Mouse (Mus musculus) kidney, embryonic 14.5 days (tissue): Measurements from ENCODE around the gene Asic2. TPM values are rescaled to one million over a fixed set of nuclear protein-coding genes. Genes with fewer than 3 reads are reported as not detected.

Experiments used
- ATAC-seq: fragments of 200-750 bp; cut with Nextera tagmentation; 2 replicates; pipeline ENCODE4 v1.8.0; 2017; ENCODE audit warnings: moderate number of reproducible peaks, mild to moderate bottlenecking, moderate TSS enrichment, moderate library complexity; ENCODE audit not compliant: low FRiP score, low TSS enrichment
- H3K27ac ChIP-seq: fragments of 300-500 bp; sonication (generic); 2 replicates; pipeline ENCODE4 v1.5.1; 2014; ENCODE audit warnings: low read depth, mild to moderate bottlenecking, low read length, moderate library complexity, mixed read lengths
- H3K27me3 ChIP-seq: fragments of 300-500 bp; sonication (generic); 2 replicates; pipeline ENCODE4 v1.6.1; 2014; ENCODE audit warnings: mild to moderate bottlenecking, low read length; ENCODE audit not compliant: control insufficient read depth, insufficient read depth
- H3K36me3 ChIP-seq: fragments of 300-500 bp; sonication (generic); 2 replicates; pipeline ENCODE4 v1.6.1; 2014; ENCODE audit warnings: low read length, mixed read lengths; ENCODE audit not compliant: control insufficient read depth, insufficient read depth
- H3K4me1 ChIP-seq: fragments of 300-500 bp; sonication (generic); 2 replicates; pipeline ENCODE4 v1.6.1; 2014; ENCODE audit warnings: low read length, mixed read lengths; ENCODE audit not compliant: control insufficient read depth, insufficient read depth
- H3K4me2 ChIP-seq: fragments of 300-500 bp; sonication (generic); replicated peaks from 2 replicates; pipeline ENCODE4 v1.6.1; 2014; ENCODE audit warnings: low read depth, mild to moderate bottlenecking, low read length
- H3K4me3 ChIP-seq: fragments of 300-500 bp; sonication (generic); 2 replicates; pipeline ENCODE4 v1.5.1; 2014; ENCODE audit warnings: mild to moderate bottlenecking, low read length
- H3K9ac ChIP-seq: fragments of 300-500 bp; sonication (generic); 2 replicates; pipeline ENCODE4 v1.6.1; 2014; ENCODE audit warnings: low read depth, mild to moderate bottlenecking, low read length, moderate library complexity
- H3K9me3 ChIP-seq: fragments of 300-500 bp; sonication (generic); 2 replicates; pipeline ENCODE4 v1.6.1; 2016; ENCODE audit warnings: low read length; ENCODE audit not compliant: control insufficient read depth
- WGBS: fragments of 180-500 bp; shearing (Covaris S2); extraction: QIAGEN DNeasy Blood & Tissue Kit; methylation state at CpG from one replicate; pipeline ENCODE4 v1.1.7; 2014; 5-methylcytosine and 5-hydroxymethylcytosine counted together
- polyA plus RNA-seq: library from polyadenylated mRNA; unstranded; fragments of >200 nt; fragmentation: Nextera tagmentation; extraction: Ambion mirVana; gene quantifications from 2 replicates; pipeline ENCODE4 v1.2.1, GENCODE M21; 2014

Asic2 gene
- polyA plus RNA-seq, 1 experiment from 2014 or later: 3.4 TPM

GRCm38 (mm10) chr11:81832381-81832780 lies 135.9 kb downstream of the Asic2 start:
- Histone ChIP-seq H3K27ac (no peak overlapping the region), H3K4me3 (no peak overlapping the region), H3K27me3 (no peaks in the 10 kb centered on the region), H3K9me3 (no peaks in the 10 kb centered on the region), H3K4me1 (no peaks in the 10 kb centered on the region), H3K9ac (no peak overlapping the region), H3K4me2 (no peak overlapping the region), H3K36me3 (no peaks in the 10 kb centered on the region)
- WGBS: 74% methylated on average over 1 of the region's 1 CpGs
- ATAC-seq: no peak

- no peaks in the 10 kb centered on the region for H3K36me3 ChIP-seq
- H3K4me1 ChIP-seq: no peaks in the 10 kb centered on the region
- H3K9me3 ChIP-seq: no peaks in the 10 kb centered on the region
- no peak overlapping the region for H3K4me2 ChIP-seq
- no peak overlapping the region for H3K9ac ChIP-seq
- H3K4me3 ChIP-seq: no peak overlapping the region
- no peak overlapping the region for H3K27ac ChIP-seq
- WGBS: 30% methylated on average over 5 of the region's 5 CpGs
- H3K27me3 ChIP-seq: no peaks in the 10 kb centered on the region
- no peak for ATAC-seq
Measured at GRCm38 (mm10) chr11:81816531-81816930, 151.7 kb downstream of the Asic2 start.

GRCm38 (mm10) chr11:81814816-81815215 lies 153.4 kb downstream of the Asic2 start:
- no peaks in the 10 kb centered on the region for H3K4me1 ChIP-seq
- WGBS: 75% methylated on average over 1 of the region's 1 CpGs
- no peaks in the 10 kb centered on the region for H3K27me3 ChIP-seq

GRCm38 (mm10) chr11:81806905-81807659 lies 161.2 kb downstream of the Asic2 start:
- H3K4me2 ChIP-seq: no peak overlapping the region
- 84% methylated on average over 11 of the region's 11 CpGs for WGBS
- H3K27me3 ChIP-seq: no peaks in the 10 kb centered on the region
- H3K4me1 ChIP-seq: no peaks in the 10 kb centered on the region
- no peak overlapping the region for H3K4me3 ChIP-seq
- H3K9me3 ChIP-seq: no peaks in the 10 kb centered on the region
- no peaks in the 10 kb centered on the region for H3K36me3 ChIP-seq
- no peak overlapping the region for H3K27ac ChIP-seq
- H3K9ac ChIP-seq: no peak overlapping the region
- ATAC-seq: no peak

More at GRCm38 (mm10) chr11:81814816-81815215, 153.4 kb downstream of the Asic2 start:
- no peaks in the 10 kb centered on the region for H3K36me3 ChIP-seq
- no peak for ATAC-seq
- no peak overlapping the region for H3K27ac ChIP-seq
- H3K9ac ChIP-seq: no peak overlapping the region
- no peaks in the 10 kb centered on the region for H3K9me3 ChIP-seq
- H3K4me3 ChIP-seq: no peak overlapping the region
- no peak overlapping the region for H3K4me2 ChIP-seq

GRCm38 (mm10) chr11:81803544-81803943 lies 164.7 kb downstream of the Asic2 start:
- Histone ChIP-seq H3K4me3 (no peak overlapping the region), H3K4me2 (no peak overlapping the region), H3K4me1 (no peaks in the 10 kb centered on the region), H3K9ac (no peak overlapping the region), H3K27me3 (no peaks in the 10 kb centered on the region), H3K9me3 (no peaks in the 10 kb centered on the region), H3K36me3 (no peaks in the 10 kb centered on the region), H3K27ac (no peak overlapping the region)
- no peak for ATAC-seq
- WGBS: 54% methylated on average over 2 of the region's 2 CpGs

GRCm38 (mm10) chr11:81802614-81803013 lies 165.6 kb downstream of the Asic2 start:
- Histone ChIP-seq H3K27me3 (no peaks in the 10 kb centered on the region), H3K4me1 (no peaks in the 10 kb centered on the region), H3K4me3 (no peak overlapping the region), H3K4me2 (no peak overlapping the region), H3K36me3 (no peaks in the 10 kb centered on the region), H3K9ac (no peak overlapping the region), H3K27ac (no peak overlapping the region), H3K9me3 (no peaks in the 10 kb centered on the region)
- whole genome bisulfite sequencing: 54% methylated on average over 1 of the region's 1 CpGs
- no peak for ATAC-seq

GRCm38 (mm10) chr11:81800899-81801298 lies 167.4 kb downstream of the Asic2 start:
- Histone ChIP-seq H3K4me1 (no peaks in the 10 kb centered on the region), H3K4me2 (no peak overlapping the region), H3K4me3 (no peak overlapping the region), H3K36me3 (no peaks in the 10 kb centered on the region), H3K9ac (no peak overlapping the region), H3K27ac (no peak overlapping the region), H3K9me3 (no peaks in the 10 kb centered on the region), H3K27me3 (no peaks in the 10 kb centered on the region)
- 73% methylated on average over 4 of the region's 4 CpGs for WGBS
- ATAC-seq: no peak

GRCm38 (mm10) chr11:81793588-81793987 lies 174.7 kb downstream of the Asic2 start:
- H3K4me1 ChIP-seq: no peaks in the 10 kb centered on the region
- H3K4me2 ChIP-seq: no peak overlapping the region
- WGBS: 72% methylated on average over 2 of the region's 2 CpGs
- no peak overlapping the region for H3K4me3 ChIP-seq
- H3K9me3 ChIP-seq: no peaks in the 10 kb centered on the region
- no peak for ATAC-seq
- H3K36me3 ChIP-seq: no peaks in the 10 kb centered on the region
- H3K9ac ChIP-seq: no peak overlapping the region
- H3K27me3 ChIP-seq: no peaks in the 10 kb centered on the region
- H3K27ac ChIP-seq: no peak overlapping the region

- Histone ChIP-seq H3K9me3 (no peaks in the 10 kb centered on the region), H3K27me3 (no peaks in the 10 kb centered on the region), H3K4me1 (no peaks in the 10 kb centered on the region), H3K4me2 (no peak overlapping the region), H3K27ac (no peak overlapping the region), H3K4me3 (no peak overlapping the region), H3K9ac (no peak overlapping the region), H3K36me3 (no peaks in the 10 kb centered on the region)
- 68% methylated on average over 1 of the region's 1 CpGs for WGBS
- no peak for ATAC-seq
Measured at GRCm38 (mm10) chr11:81791579-81791978, 176.7 kb downstream of the Asic2 start.
